Mouse (Mus musculus): ENCODE data around the gene Atxn7l1.
"Not testable (repeated sequence)": the region's sequence is repeated elsewhere in the genome, so short reads cannot be mapped to it uniquely, and the experiment has no call there.

The Atxn7l1 gene

DNA sequence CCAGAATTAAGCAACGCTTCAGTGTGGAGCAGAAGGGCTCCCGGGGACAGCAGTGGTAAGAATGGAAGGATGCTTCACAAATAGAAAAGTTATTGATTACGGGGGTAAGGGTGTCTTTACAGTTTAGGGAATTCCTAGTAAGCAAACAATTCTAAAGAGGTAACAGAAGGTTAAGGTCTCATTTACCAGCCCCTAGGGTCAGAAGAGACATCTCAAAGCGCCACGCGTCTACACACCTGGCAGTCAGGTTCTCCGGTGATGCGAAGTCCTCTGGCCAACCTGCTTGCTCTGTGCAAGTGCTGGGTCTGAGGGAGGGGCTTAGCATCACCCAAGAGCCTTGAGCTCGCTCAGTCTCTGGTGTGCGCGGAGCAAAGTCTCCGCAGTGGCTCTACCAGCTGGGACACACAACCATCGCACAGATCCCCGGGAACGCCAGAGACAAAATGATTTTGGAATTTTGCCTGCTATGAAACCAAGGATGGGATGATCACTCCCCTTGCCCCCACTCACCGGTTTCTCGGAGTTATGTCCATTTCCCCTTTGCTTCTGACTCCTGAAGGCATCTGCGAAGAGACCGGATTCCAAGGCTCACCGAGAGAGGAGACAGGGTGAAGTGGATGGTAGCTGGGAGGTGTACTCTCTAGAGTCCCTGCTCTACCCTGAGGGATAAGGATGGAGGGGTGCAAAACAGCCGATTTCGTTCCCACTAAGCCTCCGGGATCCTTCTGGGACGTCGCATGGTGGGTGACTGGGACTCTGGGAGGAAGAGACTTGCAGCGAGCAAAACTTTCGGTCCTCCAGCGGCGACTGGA, 665 bp upstream of the Atxn7l1 start:
- in situ Hi-C loops (cut with MboI; ENCODE audit: low pct_unique_long_range_greater_than_20kb in 1 of 2, low sequenced_read_pairs in 2 of 2, unreplicated experiment in 1 of 2) = loop anchor here (10.0 kb wide), 2 partner anchors 112 to 122 kb away; no protein-coding TSS in a partner anchor

DNA sequence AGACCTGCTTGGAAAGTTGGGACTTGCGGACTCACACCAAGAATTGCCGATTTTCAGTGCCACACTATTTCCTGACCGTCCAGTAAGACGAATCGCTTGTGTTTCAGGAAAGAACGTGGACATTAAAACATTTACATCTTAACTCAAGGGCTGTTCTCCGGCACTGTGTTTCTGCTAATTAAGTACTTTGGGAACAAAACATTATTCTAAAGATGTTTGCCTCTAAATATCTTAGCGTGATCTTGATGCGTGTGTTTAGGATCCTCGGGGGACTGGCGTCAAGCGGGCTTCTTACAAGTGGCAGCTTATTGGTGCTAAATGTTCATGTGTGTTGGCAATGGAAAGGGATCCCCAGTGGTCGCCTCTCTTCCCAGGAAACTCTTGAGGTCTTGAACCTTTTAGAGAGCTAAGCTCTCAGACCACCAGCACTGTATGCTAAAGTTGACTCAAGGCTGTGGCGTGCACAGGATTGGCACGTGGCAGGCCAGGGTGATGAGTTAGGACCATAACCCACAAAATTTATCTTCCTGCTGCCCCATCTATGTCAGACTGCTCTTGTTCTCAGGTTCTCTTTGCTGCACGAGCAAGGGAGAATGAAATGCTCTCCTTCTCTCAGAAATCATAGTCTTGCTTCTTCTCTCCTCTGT, 2.2 kb downstream of the Atxn7l1 start:
- in situ Hi-C loops (cut with MboI; ENCODE audit: low pct_unique_long_range_greater_than_20kb in 1 of 2, low sequenced_read_pairs in 2 of 2, unreplicated experiment in 1 of 2) = loop anchor here (10.0 kb wide), 2 partner anchors 115 to 125 kb away; no protein-coding TSS in a partner anchor

GRCm38 (mm10) chr12:33153131-33153530, 5.6 kb downstream of the Atxn7l1 start:
- in situ Hi-C loops (cut with MboI; ENCODE audit: low pct_unique_long_range_greater_than_20kb in 1 of 2, low sequenced_read_pairs in 2 of 2, unreplicated experiment in 1 of 2) = no loop called here

GRCm38 (mm10) chr12:33153850-33154249, 6.4 kb downstream of the Atxn7l1 start:
- in situ Hi-C loops (cut with MboI; ENCODE audit: low pct_unique_long_range_greater_than_20kb in 1 of 2, low sequenced_read_pairs in 2 of 2, unreplicated experiment in 1 of 2) = no loop called here

- in situ Hi-C loops (cut with MboI; ENCODE audit: low pct_unique_long_range_greater_than_20kb in 1 of 2, low sequenced_read_pairs in 2 of 2, unreplicated experiment in 1 of 2) = no loop called here
Measured at GRCm38 (mm10) chr12:33154732-33155131, 7.2 kb downstream of the Atxn7l1 start.

DNA sequence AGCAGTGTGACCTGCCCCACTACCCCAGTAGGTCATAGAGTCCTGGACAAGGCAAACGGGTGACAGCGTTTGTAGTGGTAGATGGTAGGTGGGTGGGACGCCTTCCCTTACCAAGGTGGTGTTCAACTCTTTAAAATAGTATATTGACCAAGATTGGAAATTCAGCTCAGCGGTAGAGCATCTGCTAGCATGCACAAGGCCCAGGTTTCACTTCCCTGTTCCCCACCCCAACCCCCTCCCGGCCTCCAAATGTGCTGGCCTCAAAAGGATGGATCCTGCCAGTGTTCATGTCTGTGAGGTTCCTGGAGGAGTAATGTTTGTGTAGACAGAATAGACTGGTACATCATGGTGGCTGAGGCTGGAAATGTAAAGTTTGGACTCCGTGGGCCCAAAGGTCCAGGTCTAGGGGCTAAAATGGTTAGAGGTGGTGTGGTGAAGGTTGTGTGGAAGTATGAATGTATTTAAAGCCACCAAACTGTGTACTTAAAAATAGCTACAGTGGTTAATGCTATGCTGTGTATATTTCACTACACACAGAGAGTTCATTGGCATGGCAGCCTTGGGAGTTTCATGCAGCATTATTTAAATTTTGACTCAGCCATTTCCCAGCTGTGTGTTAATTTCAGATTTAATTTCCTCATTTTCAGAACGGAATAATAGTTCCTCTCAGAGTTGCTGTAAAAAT, 9.0 kb downstream of the Atxn7l1 start:
- in situ Hi-C loops (cut with MboI; ENCODE audit: low pct_unique_long_range_greater_than_20kb in 1 of 2, low sequenced_read_pairs in 2 of 2, unreplicated experiment in 1 of 2) = no loop called here

DNA sequence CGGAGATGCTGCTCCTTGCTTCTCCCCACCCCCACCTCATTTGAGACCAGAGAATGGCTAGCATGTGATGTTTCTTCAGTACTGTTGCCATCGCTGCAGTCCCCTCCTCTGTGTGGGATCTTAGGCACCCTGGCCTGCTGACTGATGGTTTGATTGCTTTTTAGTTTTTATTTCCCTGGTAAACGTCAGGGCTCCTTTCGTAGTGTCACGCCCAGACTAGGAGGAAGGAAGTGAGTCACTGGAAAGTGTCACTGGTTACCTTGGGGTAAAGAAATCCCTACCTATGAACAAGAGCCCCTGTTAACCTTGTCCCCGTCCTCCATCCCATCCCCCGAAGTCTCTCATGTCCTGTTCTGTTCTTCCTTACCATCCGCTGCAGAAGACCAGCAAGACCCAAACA, 10.8 kb downstream of the Atxn7l1 start:
- in situ Hi-C loops (cut with MboI; ENCODE audit: low pct_unique_long_range_greater_than_20kb in 1 of 2, low sequenced_read_pairs in 2 of 2, unreplicated experiment in 1 of 2) = no loop called here

DNA sequence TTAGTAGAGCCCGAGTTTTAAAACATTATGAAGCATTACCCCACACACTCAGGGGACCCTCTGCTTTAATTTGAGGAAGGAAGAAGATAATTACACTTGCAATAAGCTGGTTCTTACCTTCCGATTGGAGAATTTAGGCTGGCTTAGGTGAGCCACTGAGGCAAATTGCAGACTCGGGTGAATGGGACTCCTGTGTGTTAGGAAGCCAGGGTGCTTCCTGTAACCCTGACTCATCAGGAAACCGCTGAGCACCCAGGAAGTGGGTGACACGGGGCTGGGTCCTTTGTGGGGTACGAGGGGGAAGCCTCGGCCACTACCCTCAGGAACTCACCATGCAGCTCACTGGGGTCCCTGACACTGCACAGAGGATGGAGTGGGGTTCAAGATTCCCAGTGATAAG, 12.9 kb downstream of the Atxn7l1 start:
- in situ Hi-C loops (cut with MboI; ENCODE audit: low pct_unique_long_range_greater_than_20kb in 1 of 2, low sequenced_read_pairs in 2 of 2, unreplicated experiment in 1 of 2) = no loop called here

- in situ Hi-C loops (cut with MboI; ENCODE audit: low pct_unique_long_range_greater_than_20kb in 1 of 2, low sequenced_read_pairs in 2 of 2, unreplicated experiment in 1 of 2) = no loop called here
Measured at GRCm38 (mm10) chr12:33162541-33162940, 15.0 kb downstream of the Atxn7l1 start.

DNA sequence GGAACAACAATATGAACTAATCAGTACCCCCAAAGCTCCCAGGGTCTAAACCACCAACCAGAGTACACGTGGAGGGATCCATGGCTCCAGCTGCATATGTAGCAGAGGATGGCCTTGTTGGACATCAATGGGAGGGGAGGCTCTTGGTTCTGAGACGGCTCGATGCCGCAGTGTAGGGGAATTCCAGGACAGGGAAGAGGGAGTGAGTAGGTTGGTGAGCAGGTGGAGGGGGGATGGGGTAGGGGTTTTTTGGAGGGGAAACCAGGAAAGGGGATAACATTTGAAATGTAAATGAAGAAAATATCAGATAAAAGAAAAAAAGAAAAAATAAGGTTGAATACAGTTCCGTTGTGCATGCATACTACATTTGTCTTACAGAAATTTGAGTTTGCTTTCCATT, 16.5 kb downstream of the Atxn7l1 start:
- in situ Hi-C loops (cut with MboI; ENCODE audit: low pct_unique_long_range_greater_than_20kb in 1 of 2, low sequenced_read_pairs in 2 of 2, unreplicated experiment in 1 of 2) = not testable (repeated sequence)

GRCm38 (mm10) chr12:33166712-33167111, 19.2 kb downstream of the Atxn7l1 start:
- in situ Hi-C loops (cut with MboI; ENCODE audit: low pct_unique_long_range_greater_than_20kb in 1 of 2, low sequenced_read_pairs in 2 of 2, unreplicated experiment in 1 of 2) = no loop called here

GRCm38 (mm10) chr12:33167545-33167944, 20.1 kb downstream of the Atxn7l1 start:
- in situ Hi-C loops (cut with MboI; ENCODE audit: low pct_unique_long_range_greater_than_20kb in 1 of 2, low sequenced_read_pairs in 2 of 2, unreplicated experiment in 1 of 2) = no loop called here

- in situ Hi-C loops (cut with MboI; ENCODE audit: low pct_unique_long_range_greater_than_20kb in 1 of 2, low sequenced_read_pairs in 2 of 2, unreplicated experiment in 1 of 2) = no loop called here
Measured at GRCm38 (mm10) chr12:33168491-33168890, 21.0 kb downstream of the Atxn7l1 start.

- in situ Hi-C loops (cut with MboI; ENCODE audit: low pct_unique_long_range_greater_than_20kb in 1 of 2, low sequenced_read_pairs in 2 of 2, unreplicated experiment in 1 of 2) = no loop called here
Measured at GRCm38 (mm10) chr12:33169777-33170494, 22.4 kb downstream of the Atxn7l1 start.

- in situ Hi-C loops (cut with MboI; ENCODE audit: low pct_unique_long_range_greater_than_20kb in 1 of 2, low sequenced_read_pairs in 2 of 2, unreplicated experiment in 1 of 2) = no loop called here
Measured at GRCm38 (mm10) chr12:33170822-33171221, 23.3 kb downstream of the Atxn7l1 start.

DNA sequence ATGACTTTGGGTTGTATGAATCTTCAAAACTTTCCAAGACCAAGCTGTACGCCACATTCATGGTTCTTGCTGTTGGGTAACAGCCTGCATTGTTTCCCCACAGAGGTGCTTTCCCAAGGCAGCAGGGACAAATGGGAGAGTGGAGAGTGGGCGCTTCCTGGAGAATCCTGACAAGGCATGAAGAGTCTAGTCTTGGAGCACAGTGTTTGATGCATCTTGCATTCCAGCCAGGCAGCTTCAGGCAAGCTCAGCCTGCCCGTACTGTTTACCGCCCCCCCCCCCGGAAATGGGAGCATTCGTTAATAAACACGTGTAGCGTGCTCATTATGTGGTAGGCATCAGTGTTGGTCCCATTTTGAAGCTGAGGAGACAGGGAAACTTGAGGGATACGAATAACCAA, 25.4 kb downstream of the Atxn7l1 start:
- in situ Hi-C loops (cut with MboI; ENCODE audit: low pct_unique_long_range_greater_than_20kb in 1 of 2, low sequenced_read_pairs in 2 of 2, unreplicated experiment in 1 of 2) = no loop called here

GRCm38 (mm10) chr12:33173720-33174141, 26.2 kb downstream of the Atxn7l1 start:
- in situ Hi-C loops (cut with MboI; ENCODE audit: low pct_unique_long_range_greater_than_20kb in 1 of 2, low sequenced_read_pairs in 2 of 2, unreplicated experiment in 1 of 2) = no loop called here

DNA sequence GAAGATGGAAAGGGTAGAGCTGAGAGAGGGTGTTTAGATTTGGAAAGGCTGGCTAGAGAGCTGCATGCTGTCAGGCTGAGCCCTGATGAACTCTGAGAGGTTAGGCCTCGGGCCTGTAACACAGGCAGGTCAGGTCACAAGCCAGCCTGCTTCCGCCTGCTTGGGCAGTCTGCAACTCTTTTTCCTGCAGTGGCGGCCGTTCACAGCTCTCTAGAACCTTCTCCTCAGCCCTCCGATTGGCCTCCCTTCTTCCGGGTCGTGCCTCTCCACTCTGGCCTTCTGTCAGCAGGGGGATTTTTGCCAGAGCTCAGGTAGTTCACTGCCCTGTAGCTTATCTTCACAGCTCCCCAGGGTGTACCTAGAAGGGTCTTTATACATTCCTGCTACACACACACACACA, 26.7 kb downstream of the Atxn7l1 start:
- in situ Hi-C loops (cut with MboI; ENCODE audit: low pct_unique_long_range_greater_than_20kb in 1 of 2, low sequenced_read_pairs in 2 of 2, unreplicated experiment in 1 of 2) = no loop called here

All from mouse embryonic stem cell (cell line).